Mouse (Mus musculus) limb, embryonic 15.5 days (tissue): ENCODE data around the gene Gm20547. TPM values are rescaled to one million over a fixed set of nuclear protein-coding genes. Genes with fewer than 3 reads are reported as not detected.

Source experiments
- ATAC-seq: fragments of 200-750 bp; cut with Nextera tagmentation; 2 replicates; pipeline ENCODE4 v1.8.0; 2017; ENCODE audit warnings: low read depth, moderate TSS enrichment; ENCODE audit not compliant: insufficient number of reproducible peaks, low FRiP score, low TSS enrichment
- H3K27ac ChIP-seq: fragments of 300-500 bp; sonication (generic); 2 replicates; pipeline ENCODE4 v1.5.1; 2015; ENCODE audit warnings: moderate library complexity, mild to moderate bottlenecking, inconsistent platforms
- H3K27me3 ChIP-seq: fragments of 300-500 bp; sonication (generic); 2 replicates; pipeline ENCODE4 v1.6.1; 2015; ENCODE audit warnings: inconsistent platforms
- H3K36me3 ChIP-seq: fragments of 300-500 bp; sonication (generic); 2 replicates; pipeline ENCODE4 v1.6.1; 2015; ENCODE audit warnings: inconsistent platforms
- H3K4me1 ChIP-seq: fragments of 300-500 bp; sonication (generic); 2 replicates; pipeline ENCODE4 v1.6.1; 2015; ENCODE audit warnings: inconsistent platforms
- H3K4me2 ChIP-seq: fragments of 300-500 bp; sonication (generic); 2 replicates; pipeline ENCODE4 v1.6.1; 2015; ENCODE audit warnings: mild to moderate bottlenecking, inconsistent platforms
- H3K4me3 ChIP-seq: fragments of 300-500 bp; sonication (generic); 2 replicates; pipeline ENCODE4 v1.5.1; 2015; ENCODE audit warnings: mild to moderate bottlenecking, inconsistent platforms
- H3K9ac ChIP-seq: fragments of 300-500 bp; sonication (generic); 2 replicates; pipeline ENCODE4 v1.6.1; 2015; ENCODE audit warnings: inconsistent platforms
- H3K9me3 ChIP-seq: fragments of 300-500 bp; sonication (generic); 2 replicates; pipeline ENCODE4 v1.6.1; 2016; ENCODE audit warnings: inconsistent platforms
- WGBS: fragments of 180-500 bp; shearing (Covaris S2); methylation state at CpG from one replicate; pipeline ENCODE4 v1.1.7; 2015; 5-methylcytosine and 5-hydroxymethylcytosine counted together
- polyA plus RNA-seq: library from polyadenylated mRNA; unstranded; fragments of >200 nt; fragmentation: Nextera tagmentation; extraction: Ambion mirVana; gene quantifications from 2 replicates; pipeline ENCODE4 v1.2.1, GENCODE M21; 2015

The Gm20547 gene
- polyA plus RNA-seq = not detected in 2 replicates

- WGBS = 10% methylated on average over 15 of the region's 15 CpGs
- H3K9ac ChIP-seq = no peak within 1 kb of the TSS
These were observed at the start of gene Gm20547 for GRCm38 (mm10) chr17:34881683-34882310. Gene Gm20547, minus strand, starts transcription at chr17:34882042.

DNA sequence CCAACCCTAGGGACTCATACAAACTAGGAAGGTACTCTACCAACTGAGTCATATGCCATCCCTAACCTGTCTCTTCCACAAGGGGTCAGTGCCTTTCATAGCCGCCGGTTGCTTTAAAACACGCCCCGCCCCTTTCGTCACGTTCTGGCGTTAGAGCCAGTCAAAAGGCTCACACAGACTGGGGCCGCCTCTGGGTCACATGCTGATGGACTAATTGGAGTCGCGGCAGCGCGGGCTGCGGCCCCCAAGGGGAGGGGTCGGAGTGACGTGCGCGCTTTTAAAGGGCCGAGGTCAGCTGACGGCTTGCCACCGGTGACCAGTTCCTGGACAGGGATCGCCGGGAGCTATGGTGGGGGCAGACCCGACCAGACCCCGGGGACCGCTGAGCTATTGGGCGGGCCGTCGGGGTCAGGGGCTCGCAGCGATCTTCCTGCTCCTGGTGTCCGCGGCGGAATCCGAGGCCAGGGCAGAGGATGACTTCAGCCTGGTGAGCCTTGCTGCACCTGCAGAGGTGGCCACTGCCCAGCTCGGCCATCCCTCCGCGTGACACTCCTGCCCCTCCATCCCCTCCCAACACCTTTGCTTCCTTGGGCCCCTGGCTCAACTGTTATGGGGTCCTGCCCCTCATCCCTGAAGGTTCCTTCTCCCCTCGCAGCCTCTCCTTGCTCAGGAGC, 49.4 kb upstream of the Gm20547 start, which contains the start of gene Neu1:
Neu1 (plus strand) TSS at position 193 of the 674 bp plus-strand sequence.
- no peaks in the 10 kb centered on the region for H3K9me3 ChIP-seq
- peak; percentile 92 for ATAC-seq
- H3K36me3 ChIP-seq = peaks cover 16% of the 10 kb centered on the region
- H3K4me1 ChIP-seq = peaks cover 16% of the 10 kb centered on the region
- no peaks in the 10 kb centered on the region for H3K27me3 ChIP-seq
- WGBS = under 1% methylated on average over 38 of the region's 38 CpGs
- no peak within 1 kb of the TSS; the same call in 1 of the 2 replicates for H3K27ac ChIP-seq
- peak within 1 kb of the TSS; percentile 60 for H3K9ac ChIP-seq
- H3K4me3 ChIP-seq = peak within 1 kb of the TSS; percentile 54
- H3K4me2 ChIP-seq = peak within 1 kb of the TSS; percentile 92

More at GRCm38 (mm10) chr17:34881683-34882310, at the start of gene Gm20547:
- Histone ChIP-seq H3K36me3 (no peaks in the 10 kb centered on the region), H3K4me3 (no peak within 1 kb of the TSS), H3K27me3 (peaks cover 5% of the 10 kb centered on the region), H3K4me2 (0 out of 2 replicates have a peak within 1 kb of the TSS, but pooled peaks have one; percentile 12), H3K4me1 (peaks cover 5% of the 10 kb centered on the region; the same call in 1 of the 2 replicates), H3K27ac (no peak within 1 kb of the TSS), H3K9me3 (no peaks in the 10 kb centered on the region)
- no peak for ATAC-seq

GRCm38 (mm10) chr17:34928841-34929240, 47.0 kb upstream of the Gm20547 start:
- Histone ChIP-seq H3K9ac (no peak overlapping the region), H3K27me3 (no peaks in the 10 kb centered on the region), H3K4me3 (no peak overlapping the region), H3K27ac (no peak overlapping the region), H3K4me2 (no peak overlapping the region), H3K4me1 (peaks cover 8% of the 10 kb centered on the region), H3K36me3 (peaks cover 3% of the 10 kb centered on the region; the same call in 1 of the 2 replicates), H3K9me3 (no peaks in the 10 kb centered on the region)
- WGBS = 67% methylated on average over 4 of the region's 4 CpGs
- ATAC-seq = no peak

DNA sequence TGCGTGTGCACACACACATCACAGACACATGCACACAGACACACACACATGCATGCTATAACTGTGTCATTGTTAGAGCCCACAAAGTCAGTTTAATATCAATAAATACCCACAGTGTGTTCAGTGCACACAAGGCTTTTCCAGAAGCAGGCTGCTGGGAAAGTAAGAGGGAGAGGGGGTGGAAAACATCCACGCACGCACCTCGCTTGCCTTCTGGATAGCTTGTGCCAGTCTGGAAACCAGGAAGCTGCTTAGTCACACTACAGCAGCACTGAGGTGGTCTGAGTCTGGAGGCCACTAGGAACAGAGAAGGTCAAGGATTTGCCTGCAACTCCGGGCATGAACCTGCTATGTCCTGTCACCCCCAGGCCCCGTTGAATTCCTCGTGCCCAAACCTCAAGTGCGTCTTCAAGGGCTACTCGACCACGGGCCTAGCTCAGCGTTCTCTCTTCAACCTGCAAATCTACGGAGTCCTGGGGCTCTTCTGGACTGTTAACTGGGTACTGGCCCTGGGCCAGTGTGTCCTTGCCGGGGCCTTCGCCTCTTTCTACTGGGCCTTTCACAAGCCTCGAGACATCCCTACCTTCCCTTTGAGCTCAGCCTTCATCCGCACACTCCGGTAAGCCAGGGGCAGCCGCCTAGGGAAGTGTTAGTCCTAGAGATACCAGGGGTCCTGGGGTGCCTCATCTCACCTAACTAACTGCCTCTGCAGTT, 45.6 kb upstream of the Gm20547 start:
- H3K4me3 ChIP-seq = no peak overlapping the region
- no peaks in the 10 kb centered on the region for H3K9me3 ChIP-seq
- H3K36me3 ChIP-seq = no peaks in the 10 kb centered on the region
- no peak for ATAC-seq
- H3K9ac ChIP-seq = no peak overlapping the region
- no peaks in the 10 kb centered on the region for H3K27me3 ChIP-seq
- H3K27ac ChIP-seq = no peak overlapping the region
- H3K4me1 ChIP-seq = peaks cover 8% of the 10 kb centered on the region
- 85% methylated on average over 18 of the region's 18 CpGs for WGBS
- H3K4me2 ChIP-seq = no peak overlapping the region

DNA sequence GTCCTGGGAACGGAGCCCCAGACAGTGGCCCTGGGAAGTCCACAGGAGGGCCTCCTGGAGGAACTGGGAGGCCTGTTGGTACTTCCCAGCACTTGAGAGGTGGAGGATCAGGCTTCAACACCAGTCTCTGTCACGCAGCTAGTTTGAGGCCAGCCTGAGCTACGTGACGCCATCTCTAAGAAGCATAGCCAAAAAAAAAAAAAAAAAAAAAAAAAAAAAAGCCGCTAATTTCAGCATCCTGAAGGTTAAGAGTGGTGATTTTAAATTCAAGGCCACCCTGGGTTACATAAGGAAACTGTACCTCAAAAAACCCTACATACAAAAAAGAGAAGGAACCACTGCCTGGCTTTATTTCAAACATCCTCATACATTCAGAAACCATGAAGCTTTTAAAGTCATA, 42.4 kb upstream of the Gm20547 start:
- no peaks in the 10 kb centered on the region for H3K27me3 ChIP-seq
- no peaks in the 10 kb centered on the region for H3K4me1 ChIP-seq
- H3K4me3 ChIP-seq = no peak overlapping the region
- H3K27ac ChIP-seq = no peak overlapping the region
- no peak for ATAC-seq
- H3K9ac ChIP-seq = no peak overlapping the region
- WGBS = 67% methylated on average over 5 of the region's 5 CpGs
- H3K9me3 ChIP-seq = no peaks in the 10 kb centered on the region
- H3K4me2 ChIP-seq = no peak overlapping the region
- H3K36me3 ChIP-seq = no peaks in the 10 kb centered on the region

- ATAC-seq = no peak
- Histone ChIP-seq H3K9me3 (no peaks in the 10 kb centered on the region), H3K27me3 (no peaks in the 10 kb centered on the region), H3K4me3 (no peak overlapping the region), H3K9ac (no peak overlapping the region), H3K27ac (no peak overlapping the region), H3K36me3 (no peaks in the 10 kb centered on the region), H3K4me2 (no peak overlapping the region), H3K4me1 (no peaks in the 10 kb centered on the region)
- WGBS = 52% methylated on average over 6 of the region's 6 CpGs
These were observed 41.1 kb upstream of the Gm20547 start for GRCm38 (mm10) chr17:34922939-34923338.

GRCm38 (mm10) chr17:34917188-34917587, 35.3 kb upstream of the Gm20547 start:
- Histone ChIP-seq H3K27ac (no peak overlapping the region), H3K9me3 (no peaks in the 10 kb centered on the region), H3K36me3 (peaks cover 19% of the 10 kb centered on the region), H3K4me1 (peaks cover 13% of the 10 kb centered on the region), H3K4me3 (no peak overlapping the region), H3K4me2 (no peak overlapping the region), H3K9ac (no peak overlapping the region), H3K27me3 (no peaks in the 10 kb centered on the region)
- 77% methylated on average over 9 of the region's 9 CpGs for WGBS
- ATAC-seq = no peak

DNA sequence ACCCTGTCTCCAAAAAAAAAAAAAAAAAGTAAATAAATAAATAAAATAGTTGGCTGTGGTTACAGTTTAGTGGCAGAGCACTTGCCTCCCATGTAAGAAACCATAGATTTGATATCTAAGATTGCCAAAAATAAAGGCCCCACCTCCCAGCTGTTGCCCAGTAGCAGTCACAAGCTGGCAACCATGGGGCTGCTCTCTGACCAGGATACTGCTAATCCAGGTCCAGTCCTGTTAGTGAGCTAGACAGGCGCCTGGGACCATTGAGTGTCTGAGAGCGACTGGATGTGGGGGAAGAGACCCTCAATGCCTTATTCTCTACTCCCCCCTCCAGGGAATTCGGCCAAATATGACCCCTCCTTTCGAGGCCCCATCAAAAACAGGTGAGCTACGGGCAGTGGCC, 34.5 kb upstream of the Gm20547 start:
- H3K9me3 ChIP-seq = no peaks in the 10 kb centered on the region
- no peak overlapping the region for H3K9ac ChIP-seq
- peaks cover 13% of the 10 kb centered on the region for H3K4me1 ChIP-seq
- 78% methylated on average over 5 of the region's 5 CpGs for WGBS
- no peak for ATAC-seq
- no peaks in the 10 kb centered on the region for H3K27me3 ChIP-seq
- H3K4me2 ChIP-seq = no peak overlapping the region
- no peak overlapping the region for H3K27ac ChIP-seq
- H3K36me3 ChIP-seq = peaks cover 28% of the 10 kb centered on the region
- no peak overlapping the region for H3K4me3 ChIP-seq

- 18% methylated on average over 10 of the region's 11 CpGs for WGBS
- H3K9me3 ChIP-seq = no peaks in the 10 kb centered on the region
- H3K4me2 ChIP-seq = no peak overlapping the region
- H3K4me3 ChIP-seq = no peak overlapping the region
- no peak overlapping the region; the same call in 1 of the 2 replicates for H3K27ac ChIP-seq
- no peaks in the 10 kb centered on the region for H3K27me3 ChIP-seq
- no peak overlapping the region for H3K9ac ChIP-seq
- peaks cover 13% of the 10 kb centered on the region for H3K4me1 ChIP-seq
- 0 out of 2 replicates have a peak, but pooled peaks have one; percentile 41 for ATAC-seq
- H3K36me3 ChIP-seq = peaks cover 37% of the 10 kb centered on the region
These were observed 33.6 kb upstream of the Gm20547 start for GRCm38 (mm10) chr17:34915410-34915831.

DNA sequence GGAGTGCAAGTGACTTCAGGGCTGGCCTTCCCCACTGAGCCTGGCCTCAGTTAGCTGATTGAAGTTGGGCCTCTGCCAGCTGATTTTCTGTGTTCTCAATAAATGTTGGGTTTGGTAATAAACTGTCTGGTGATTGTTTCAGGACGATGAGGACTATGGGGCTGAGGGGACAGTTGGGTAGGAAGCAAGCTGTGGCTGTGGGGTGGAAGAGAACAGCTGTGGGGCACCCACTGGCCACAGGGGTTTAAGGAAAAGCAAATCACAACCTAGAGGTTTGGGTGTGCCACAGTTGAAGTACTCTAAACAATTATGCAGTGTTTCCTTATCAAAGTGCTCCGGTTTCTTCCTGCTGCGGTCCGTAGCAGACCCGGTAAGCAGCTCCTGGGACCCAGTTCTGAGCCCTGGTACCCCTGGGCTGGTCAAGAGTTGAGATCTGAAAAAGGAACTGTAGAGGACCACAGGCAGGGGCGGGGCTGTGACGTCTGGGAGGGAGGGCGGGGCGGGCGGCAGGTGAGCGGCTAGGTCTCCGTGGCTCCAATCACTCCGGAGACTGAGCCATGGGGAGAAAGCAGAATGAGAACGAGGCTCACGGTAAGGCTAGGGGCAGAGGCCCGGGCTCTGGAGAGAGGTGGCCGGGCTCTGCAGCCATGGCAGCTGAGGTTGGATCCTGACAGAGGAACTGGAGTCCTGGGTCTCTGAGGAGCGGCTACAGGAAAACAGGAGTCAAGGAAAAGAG, 32.3 kb upstream of the Gm20547 start, which contains the start of gene Slc44a4:
Slc44a4 (plus strand) TSS at position 537 of the 736 bp plus-strand sequence.
- peaks cover 13% of the 10 kb centered on the region for H3K4me1 ChIP-seq
- peaks cover 50% of the 10 kb centered on the region for H3K36me3 ChIP-seq
- ATAC-seq = no peak
- no peak within 1 kb of the TSS for H3K4me2 ChIP-seq
- H3K27me3 ChIP-seq = no peaks in the 10 kb centered on the region
- no peak within 1 kb of the TSS; the same call in 1 of the 2 replicates for H3K27ac ChIP-seq
- 32% methylated on average over 18 of the region's 18 CpGs for WGBS
- no peaks in the 10 kb centered on the region for H3K9me3 ChIP-seq
- H3K9ac ChIP-seq = no peak within 1 kb of the TSS
- H3K4me3 ChIP-seq = no peak within 1 kb of the TSS

DNA sequence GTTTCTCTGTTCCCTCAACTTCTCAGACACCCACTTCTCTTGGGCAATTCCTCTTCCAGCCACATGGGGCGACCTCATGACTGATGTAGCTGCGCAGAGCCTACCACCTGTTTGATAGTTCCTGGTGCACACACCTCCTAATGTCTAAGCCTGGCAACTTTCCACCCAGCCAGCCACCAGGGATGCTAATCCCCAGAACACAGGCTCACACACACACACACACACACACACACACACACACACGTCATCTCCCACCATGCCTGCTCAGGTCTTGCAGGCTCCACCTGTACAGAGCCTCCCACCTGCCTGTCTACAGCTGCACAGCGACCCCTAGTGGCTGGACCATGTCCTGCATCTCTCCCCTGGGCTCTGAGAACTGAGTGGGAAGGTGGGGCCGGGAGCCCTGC, 30.1 kb upstream of the Gm20547 start:
- H3K4me3 ChIP-seq = no peak overlapping the region
- H3K36me3 ChIP-seq = peaks cover 72% of the 10 kb centered on the region
- 39% methylated on average over 5 of the region's 5 CpGs for WGBS
- H3K4me2 ChIP-seq = no peak overlapping the region
- H3K9ac ChIP-seq = no peak overlapping the region
- H3K27me3 ChIP-seq = no peaks in the 10 kb centered on the region
- H3K9me3 ChIP-seq = no peaks in the 10 kb centered on the region
- peaks cover 13% of the 10 kb centered on the region for H3K4me1 ChIP-seq
- no peak for ATAC-seq
- H3K27ac ChIP-seq = no peak overlapping the region
